Mouse (Mus musculus) liver, postnatal 0 days (tissue): ENCODE measurements at regions not wholly inside any gene's neighbourhood (a gene's known extent, or its start where the extent isn't known, plus 50 kb on each side); places are given as distances from the start of the nearest gene placed in this dataset.

ENCODE experiments used
- CTCF ChIP-seq: sonication (generic); IDR thresholded peaks from 2 replicates; pipeline ENCODE4 v1.5.1; 2016; ENCODE audit warnings: antibody characterized with exemption, low read depth
- EP300 ChIP-seq: IDR thresholded peaks from 2 replicates; pipeline ENCODE4 v1.6.1; 2016; ENCODE audit warnings: antibody characterized with exemption, low read depth, mild to moderate bottlenecking

DNA sequence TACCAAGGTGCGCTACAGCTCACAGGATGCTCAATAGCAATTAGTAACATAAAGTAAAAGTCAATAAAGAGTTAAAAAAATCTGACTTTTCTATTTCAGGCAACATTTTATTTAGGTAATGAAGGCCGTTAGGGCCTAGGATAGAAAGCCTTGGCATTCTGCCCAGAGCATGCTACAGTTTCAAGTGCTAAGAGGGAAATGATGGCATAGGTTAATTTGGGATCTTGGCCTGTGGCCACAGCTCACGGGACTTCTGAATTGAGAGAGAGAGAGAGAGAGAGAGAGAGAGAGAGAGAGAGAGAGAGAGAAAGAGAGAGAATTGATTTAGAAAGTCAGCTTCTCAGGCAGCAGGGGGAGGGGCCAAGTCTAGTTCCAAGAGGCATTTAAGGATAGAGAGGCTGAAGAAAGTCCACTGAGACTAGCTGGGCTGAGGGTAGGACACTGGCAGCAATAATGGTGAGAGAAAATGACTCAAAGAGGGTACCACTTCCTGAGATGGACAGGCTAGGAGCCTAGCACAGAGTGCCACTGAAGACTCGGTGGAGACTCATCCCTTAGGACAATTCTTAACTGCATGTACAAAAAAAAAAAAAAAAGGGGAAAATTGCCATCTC lies 52.6 kb upstream of the Klf14 start:
- no peak for TF ChIP-seq CTCF
- no peak for TF ChIP-seq EP300
